Mouse (Mus musculus): Measurements from ENCODE around the gene Gm9844. TPM values are rescaled to one million over a fixed set of nuclear protein-coding genes. Genes with fewer than 3 reads are reported as not detected.

Gene Gm9844
- polyA plus RNA-seq, 1 experiment from 2014 or later, result 2.7 TPM

DNA sequence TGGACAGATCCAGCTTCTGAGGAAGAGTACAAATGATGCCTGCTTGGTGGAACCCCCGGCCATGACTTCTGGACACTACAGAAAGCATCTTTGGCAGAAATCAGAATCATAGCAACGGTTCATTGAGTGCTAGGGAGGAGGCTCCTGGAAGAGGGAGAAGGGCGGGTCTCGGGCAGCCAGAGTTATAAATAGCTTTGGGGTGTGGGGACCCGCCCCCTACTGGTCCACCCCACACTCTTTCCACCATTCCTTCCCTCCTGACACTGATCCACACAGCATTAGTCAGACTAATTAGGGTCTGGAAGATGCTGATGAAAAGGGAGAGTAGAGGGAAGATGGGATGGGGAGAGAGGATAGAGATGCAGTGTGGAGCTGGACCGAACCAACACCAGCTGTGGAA, 44.5 kb downstream of the Gm9844 start:
- Histone ChIP-seq H3K27ac (ENCODE audit: low read depth) (no peak overlapping the region), H3K4me1 (ENCODE audit: insufficient read depth) (peaks cover 35% of the 10 kb centered on the region), H3K36me3 (replicated peaks; ENCODE audit: insufficient read depth, low read length) (peaks cover 33% of the 10 kb centered on the region), H3K9ac (replicated peaks) (no peak overlapping the region), H3K4me3 (ENCODE audit: low read depth, low read length) (no peak overlapping the region), H3K27me3 (ENCODE audit: insufficient read depth, low read length) (no peaks in the 10 kb centered on the region), H3K4me2 (ENCODE audit: low read depth, low read length) (peak overlapping the region; percentile 40; the same call in 1 of the 2 replicates), H3K9me3 (ENCODE audit: low read length) (no peaks in the 10 kb centered on the region)
- DNase-seq (no peak), ATAC-seq (no peak)
- WGBS (ENCODE audit: insufficient replicate concordance), result 17% methylated on average over 6 of the region's 6 CpGs
- TF ChIP-seq CTCF (IDR thresholded peaks at IDR 0.05; ENCODE audit: low read depth), result 0 out of 2 replicates have a peak, but pooled peaks have one; percentile 13
- TF ChIP-seq EP300 (IDR thresholded peaks at IDR 0.05; ENCODE audit: low read depth), result no peak

DNA sequence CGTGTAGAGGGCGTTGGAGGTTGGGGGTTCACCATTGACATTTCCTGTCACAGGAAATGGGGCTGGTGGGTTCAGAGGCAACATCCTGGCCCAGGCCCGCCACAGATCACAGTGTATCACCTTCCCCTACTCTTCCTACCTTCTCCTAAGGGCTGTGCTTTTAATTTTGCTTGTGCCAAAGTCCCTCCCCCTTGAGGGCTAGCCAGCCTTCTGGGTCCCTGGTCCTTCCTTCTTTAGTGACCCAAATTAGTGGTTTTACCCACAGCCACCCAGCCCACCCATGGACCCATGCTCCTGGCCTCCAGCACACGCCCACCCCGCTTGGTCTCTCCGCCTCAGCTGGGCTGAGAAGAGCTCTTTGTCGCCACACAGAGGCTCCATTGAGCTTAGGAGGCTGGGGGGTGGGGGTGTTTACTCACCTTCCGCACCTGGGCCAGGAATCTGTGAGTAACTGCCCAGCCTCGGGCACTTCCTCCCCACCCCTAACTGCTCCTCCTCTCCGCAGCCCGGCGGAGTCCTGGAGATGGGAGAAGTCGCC, 45.3 kb downstream of the Gm9844 start:
- H3K4me1 ChIP-seq (ENCODE audit: insufficient read depth), result peaks cover 32% of the 10 kb centered on the region
- peaks cover 41% of the 10 kb centered on the region for H3K36me3 ChIP-seq (replicated peaks; ENCODE audit: insufficient read depth, low read length)
- 0 out of 2 replicates have a peak overlapping the region, but pooled peaks have one; percentile 27 for H3K9ac ChIP-seq (replicated peaks)
- DNase-seq (no peak), ATAC-seq (no peak)
- no peaks in the 10 kb centered on the region for H3K27me3 ChIP-seq (ENCODE audit: insufficient read depth, low read length)
- 0 out of 2 replicates have a peak overlapping the region, but pooled peaks have one; percentile 0 for H3K27ac ChIP-seq (ENCODE audit: low read depth)
- H3K4me2 ChIP-seq (ENCODE audit: low read depth, low read length), result peak overlapping the region; percentile 40
- WGBS (ENCODE audit: insufficient replicate concordance), result 41% methylated on average over 12 of the region's 13 CpGs
- TF ChIP-seq EP300 (IDR thresholded peaks at IDR 0.05; ENCODE audit: low read depth) (no peak), CTCF (IDR thresholded peaks at IDR 0.05; ENCODE audit: low read depth) (peak; percentile 35)
- H3K4me3 ChIP-seq (ENCODE audit: low read depth, low read length), result no peak overlapping the region
- H3K9me3 ChIP-seq (ENCODE audit: low read length), result no peaks in the 10 kb centered on the region

Other genes starting within 250 kb of the Gm9844 start
- gene Lypd3, start 225.7 kb upstream of the Gm9844 start, polyA plus RNA-seq (2015; fragmentation: Nextera tagmentation; extraction: Ambion mirVana), result not detected in 2 replicates
- not detected in 2 replicates for gene Tex101, start 185.5 kb upstream of the Gm9844 start, polyA plus RNA-seq (2015; fragmentation: Nextera tagmentation; extraction: Ambion mirVana)
- not detected in 2 replicates for gene BC049730, start 153.0 kb upstream of the Gm9844 start, polyA plus RNA-seq (2015; fragmentation: Nextera tagmentation; extraction: Ambion mirVana)
- gene Gm4763, start 135.3 kb upstream of the Gm9844 start, polyA plus RNA-seq (2015; fragmentation: Nextera tagmentation; extraction: Ambion mirVana), result not detected in 2 replicates
- 18.9 and 20.5 TPM in 2 replicates for gene Cd177, start 101.9 kb upstream of the Gm9844 start, polyA plus RNA-seq (2015; fragmentation: Nextera tagmentation; extraction: Ambion mirVana)
- 5.0 and 5.3 TPM in 2 replicates for gene Ceacam10, start 85.0 kb upstream of the Gm9844 start, polyA plus RNA-seq (2015; fragmentation: Nextera tagmentation; extraction: Ambion mirVana)
- gene Lypd4, start 7.7 kb downstream of the Gm9844 start, polyA plus RNA-seq (2015; fragmentation: Nextera tagmentation; extraction: Ambion mirVana), result not detected in 2 replicates
- not detected in 2 replicates for gene Dmrtc2, start 7.8 kb downstream of the Gm9844 start, polyA plus RNA-seq (2015; fragmentation: Nextera tagmentation; extraction: Ambion mirVana)
- 1,140 and 1,164 TPM in 2 replicates for gene Rps19, start 22.2 kb downstream of the Gm9844 start, polyA plus RNA-seq (2015; fragmentation: Nextera tagmentation; extraction: Ambion mirVana)
- gene Cd79a, start 35.2 kb downstream of the Gm9844 start, polyA plus RNA-seq (2015; fragmentation: Nextera tagmentation; extraction: Ambion mirVana), result 32.0 and 34.0 TPM in 2 replicates
- gene Arhgef1, start 40.7 kb downstream of the Gm9844 start, polyA plus RNA-seq (2015; fragmentation: Nextera tagmentation; extraction: Ambion mirVana), result 30.2 and 30.4 TPM in 2 replicates
- not detected in 2 replicates for gene Gm4881, start 82.3 kb downstream of the Gm9844 start, polyA plus RNA-seq (2015; fragmentation: Nextera tagmentation; extraction: Ambion mirVana)
- 88.2 and 92.7 TPM in 2 replicates for gene Rabac1, start 110.5 kb downstream of the Gm9844 start, polyA plus RNA-seq (2015; fragmentation: Nextera tagmentation; extraction: Ambion mirVana)
- 0.85 and 1.2 TPM in 2 replicates for gene Atp1a3, start 143.7 kb downstream of the Gm9844 start, polyA plus RNA-seq (2015; fragmentation: Nextera tagmentation; extraction: Ambion mirVana)
- 0.69 and 0.76 TPM in 2 replicates for gene Grik5, start 210.1 kb downstream of the Gm9844 start, polyA plus RNA-seq (2015; fragmentation: Nextera tagmentation; extraction: Ambion mirVana)
- 9.4 and 10.8 TPM in 2 replicates for gene Zfp574, start 210.4 kb downstream of the Gm9844 start, polyA plus RNA-seq (2015; fragmentation: Nextera tagmentation; extraction: Ambion mirVana)